Mouse (Mus musculus) neural tube, embryonic 13.5 days (tissue): ENCODE results near the gene Igfbp7. TPM values are rescaled to one million over a fixed set of nuclear protein-coding genes. Genes with fewer than 3 reads are reported as not detected.
A peak's percentile ranks its signal among the peaks of the same experiment; 100 is the strongest.

Source experiments
- ATAC-seq: fragments of 200-750 bp; cut with Nextera tagmentation; 2 replicates; pipeline ENCODE4 v1.8.0; 2017; ENCODE audit warnings: low read depth, mild to moderate bottlenecking, moderate TSS enrichment, moderate library complexity
- H3K27ac ChIP-seq: fragments of 300-500 bp; sonication (generic); replicated peaks from 2 replicates; pipeline ENCODE4 v1.5.1; 2015; ENCODE audit warnings: moderate library complexity, mild to moderate bottlenecking, inconsistent platforms
- H3K27me3 ChIP-seq: fragments of 300-500 bp; sonication (generic); 2 replicates; pipeline ENCODE4 v1.6.1; 2015; ENCODE audit warnings: mild to moderate bottlenecking, inconsistent platforms
- H3K36me3 ChIP-seq: fragments of 300-500 bp; sonication (generic); 2 replicates; pipeline ENCODE4 v1.6.1; 2015; ENCODE audit warnings: mild to moderate bottlenecking, inconsistent platforms
- H3K4me1 ChIP-seq: fragments of 300-500 bp; sonication (generic); replicated peaks from 2 replicates; pipeline ENCODE4 v1.6.1; 2015; ENCODE audit warnings: inconsistent platforms
- H3K4me2 ChIP-seq: fragments of 300-500 bp; sonication (generic); 2 replicates; pipeline ENCODE4 v1.6.1; 2015; ENCODE audit warnings: inconsistent platforms, mild to moderate bottlenecking, moderate library complexity
- H3K4me3 ChIP-seq: fragments of 300-500 bp; sonication (generic); 2 replicates; pipeline ENCODE4 v1.5.1; 2015; ENCODE audit warnings: mild to moderate bottlenecking, inconsistent platforms
- H3K9ac ChIP-seq: fragments of 300-500 bp; sonication (generic); 2 replicates; pipeline ENCODE4 v1.6.1; 2015; ENCODE audit warnings: moderate library complexity, mild to moderate bottlenecking, inconsistent platforms
- H3K9me3 ChIP-seq: fragments of 300-500 bp; sonication (generic); 2 replicates; pipeline ENCODE4 v1.6.1; 2016; ENCODE audit warnings: inconsistent platforms
- WGBS: fragments of 180-500 bp; shearing (Covaris S2); methylation state at CpG from one replicate; pipeline ENCODE4 v1.1.7; 2015; 5-methylcytosine and 5-hydroxymethylcytosine counted together
- polyA plus RNA-seq: library from polyadenylated mRNA; unstranded; fragments of >200 nt; fragmentation: Nextera tagmentation; extraction: Ambion mirVana; gene quantifications from 2 replicates; pipeline ENCODE4 v1.2.1, GENCODE M21; 2015

Gene Igfbp7
- polyA plus RNA-seq, 1 experiment from 2014 or later: 62.6 TPM

- Histone ChIP-seq H3K27me3 (no peaks in the 10 kb centered on the region), H3K9me3 (no peaks in the 10 kb centered on the region), H3K4me3 (peak within 1 kb of the TSS; percentile 99), H3K36me3 (peaks cover 43% of the 10 kb centered on the region), H3K27ac (peak within 1 kb of the TSS; percentile 90), H3K9ac (peak within 1 kb of the TSS; percentile 92), H3K4me2 (peak within 1 kb of the TSS; percentile 100), H3K4me1 (peaks cover 32% of the 10 kb centered on the region)
- whole genome bisulfite sequencing: under 1% methylated on average over 85 of the region's 85 CpGs
- ATAC-seq: peak; percentile 97
These were observed 97.7 kb downstream of the Igfbp7 start, which contains the start of the genes Noa1 and Polr2b for GRCm38 (mm10) chr5:77309924-77310772. Gene Noa1 (minus strand): TSS chr5:77310084. Gene Polr2b (plus strand): TSS chr5:77310147.

DNA sequence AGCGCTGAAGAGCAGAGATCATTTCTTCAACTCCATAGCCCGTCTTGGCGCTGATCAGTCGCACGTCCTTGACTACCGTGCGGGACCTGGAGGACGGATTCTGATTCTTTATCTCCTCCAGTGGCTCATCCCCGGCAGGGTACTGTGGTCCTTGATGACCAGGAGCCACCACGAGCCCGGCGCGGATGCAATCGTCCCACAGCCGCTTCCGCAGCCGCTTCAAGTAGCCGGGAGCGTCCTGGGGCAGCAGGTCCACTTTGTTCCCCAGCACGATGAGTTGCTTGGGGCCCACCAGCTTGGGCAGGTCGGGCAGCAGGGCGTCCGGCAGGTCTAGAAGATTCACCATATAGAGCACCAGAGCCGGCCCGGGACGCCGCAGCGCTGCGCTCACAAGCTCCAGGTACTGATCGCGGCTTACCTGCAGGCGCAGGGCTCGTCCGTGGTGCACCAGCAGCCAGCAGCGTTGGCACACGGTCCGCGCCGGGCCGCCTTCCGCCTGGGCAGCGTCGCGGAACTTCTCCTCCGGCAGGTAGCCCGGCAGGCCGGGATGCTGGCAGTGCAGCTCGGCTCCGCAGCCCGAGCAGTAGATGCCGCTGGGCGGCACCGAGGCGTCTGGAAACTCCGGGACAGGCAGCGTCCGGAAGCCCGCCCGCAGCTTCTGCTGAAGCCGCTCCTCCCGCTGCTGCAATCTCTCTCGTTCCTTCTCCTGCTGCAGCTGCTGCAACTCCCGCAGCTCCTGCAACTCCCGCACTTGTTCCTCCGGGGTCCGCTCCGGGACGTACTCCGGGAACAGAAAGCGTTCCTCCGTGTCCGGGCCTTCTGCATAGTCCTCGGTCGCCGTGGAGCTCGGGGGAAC is 98.6 kb downstream of the Igfbp7 start:
- Histone ChIP-seq H3K36me3 (peaks cover 44% of the 10 kb centered on the region), H3K27ac (peak overlapping the region; percentile 90)
- under 1% methylated on average over 76 of the region's 76 CpGs for WGBS

GRCm38 (mm10) chr5:77307821-77308553 is 99.9 kb downstream of the Igfbp7 start:
- peak overlapping the region; percentile 100 for H3K4me2 ChIP-seq
- peaks cover 39% of the 10 kb centered on the region for H3K36me3 ChIP-seq
- H3K27me3 ChIP-seq: no peaks in the 10 kb centered on the region
- H3K9ac ChIP-seq: peak overlapping the region; percentile 92
- H3K4me1 ChIP-seq: peaks cover 32% of the 10 kb centered on the region
- no peaks in the 10 kb centered on the region for H3K9me3 ChIP-seq
- WGBS: 86% methylated on average over 5 of the region's 5 CpGs
- peak overlapping the region; percentile 99 for H3K4me3 ChIP-seq
- H3K27ac ChIP-seq: no peak overlapping the region
- ATAC-seq: no peak

More for the DNA sequence above, 98.6 kb downstream of the Igfbp7 start:
- peak; percentile 46 for ATAC-seq
- Histone ChIP-seq H3K4me1 (peaks cover 32% of the 10 kb centered on the region), H3K27me3 (no peaks in the 10 kb centered on the region), H3K4me2 (peak overlapping the region; percentile 100), H3K9me3 (no peaks in the 10 kb centered on the region), H3K9ac (peak overlapping the region; percentile 92), H3K4me3 (peak overlapping the region; percentile 99)

GRCm38 (mm10) chr5:77301296-77301903 is 106.4 kb downstream of the Igfbp7 start:
- WGBS: 93% methylated on average over 6 of the region's 6 CpGs
- Histone ChIP-seq H3K4me1 (no peaks in the 10 kb centered on the region), H3K36me3 (peaks cover 78% of the 10 kb centered on the region)

GRCm38 (mm10) chr5:77299486-77299885 is 108.4 kb downstream of the Igfbp7 start:
- Histone ChIP-seq H3K4me1 (no peaks in the 10 kb centered on the region), H3K9me3 (no peaks in the 10 kb centered on the region), H3K4me2 (no peak overlapping the region), H3K9ac (no peak overlapping the region), H3K36me3 (peaks cover 75% of the 10 kb centered on the region), H3K27me3 (no peaks in the 10 kb centered on the region), H3K27ac (no peak overlapping the region), H3K4me3 (no peak overlapping the region)
- 93% methylated on average over 2 of the region's 2 CpGs for WGBS
- ATAC-seq: no peak

More at GRCm38 (mm10) chr5:77301296-77301903, 106.4 kb downstream of the Igfbp7 start:
- Histone ChIP-seq H3K27ac (no peak overlapping the region), H3K27me3 (no peaks in the 10 kb centered on the region), H3K4me2 (no peak overlapping the region), H3K4me3 (no peak overlapping the region), H3K9me3 (no peaks in the 10 kb centered on the region), H3K9ac (no peak overlapping the region)
- no peak for ATAC-seq

Other genes starting within 250 kb of the Igfbp7 start
- 4.8 and 5.1 TPM in 2 replicates for gene Spink2, start 196.6 kb downstream of the Igfbp7 start, polyA plus RNA-seq
- 9.7 and 12.5 TPM in 2 replicates for gene Rest, start 142.6 kb downstream of the Igfbp7 start, polyA plus RNA-seq
- gene Noa1, start 98.0 kb downstream of the Igfbp7 start, polyA plus RNA-seq: 34.4 and 36.0 TPM in 2 replicates
- gene Polr2b, start 97.9 kb downstream of the Igfbp7 start, polyA plus RNA-seq: 62.3 and 71.8 TPM in 2 replicates